Mouse (Mus musculus): ENCODE measurements around the gene Exoc4.
A peak's percentile ranks its signal among the peaks of the same experiment; 100 is the strongest.

Exoc4 gene

GRCm38 (mm10) chr6:33939169-33939568, 690.3 kb downstream of the Exoc4 start:
- no peak for DNase-seq (ENCODE audit: low read depth)

- DNase-seq (ENCODE audit: low read depth): no peak
These were observed 698.1 kb downstream of the Exoc4 start for GRCm38 (mm10) chr6:33946911-33947489.

GRCm38 (mm10) chr6:33950113-33950512, 701.2 kb downstream of the Exoc4 start:
- DNase-seq (ENCODE audit: low read depth): no peak

- DNase-seq (ENCODE audit: low read depth): no peak
These were observed 706.6 kb downstream of the Exoc4 start for GRCm38 (mm10) chr6:33955469-33955868.

GRCm38 (mm10) chr6:33958281-33958680, 709.4 kb downstream of the Exoc4 start:
- no peak for DNase-seq (ENCODE audit: low read depth)

GRCm38 (mm10) chr6:33960766-33961165, 711.9 kb downstream of the Exoc4 start:
- DNase-seq (ENCODE audit: low read depth): no peak

- no peak for DNase-seq (ENCODE audit: low read depth)
These were observed 714.2 kb downstream of the Exoc4 start for GRCm38 (mm10) chr6:33963092-33963491.

GRCm38 (mm10) chr6:33965571-33965970, 716.7 kb downstream of the Exoc4 start:
- DNase-seq (ENCODE audit: low read depth): no peak

- DNase-seq (ENCODE audit: low read depth): no peak
These were observed 719.9 kb downstream of the Exoc4 start for GRCm38 (mm10) chr6:33968746-33969145.

GRCm38 (mm10) chr6:33972801-33973200, 723.9 kb downstream of the Exoc4 start:
- DNase-seq (ENCODE audit: low read depth): no peak

GRCm38 (mm10) chr6:33976576-33976975, 727.7 kb downstream of the Exoc4 start:
- no peak for DNase-seq (ENCODE audit: low read depth)

- no peak for DNase-seq (ENCODE audit: low read depth)
These were observed 728.6 kb downstream of the Exoc4 start for GRCm38 (mm10) chr6:33977448-33977847.

- no peak for DNase-seq (ENCODE audit: low read depth)
These were observed 729.0 kb downstream of the Exoc4 start for GRCm38 (mm10) chr6:33977880-33978279.

GRCm38 (mm10) chr6:33982709-33983108, 733.8 kb downstream of the Exoc4 start:
- peak; percentile 6 for DNase-seq (ENCODE audit: low read depth)

- no peak for DNase-seq (ENCODE audit: low read depth)
These were observed 738.2 kb downstream of the Exoc4 start for GRCm38 (mm10) chr6:33987132-33987531.

GRCm38 (mm10) chr6:33992213-33993034, 743.5 kb downstream of the Exoc4 start:
- DNase-seq (ENCODE audit: low read depth): no peak

- no peak for DNase-seq (ENCODE audit: low read depth)
These were observed 745.0 kb downstream of the Exoc4 start for GRCm38 (mm10) chr6:33993842-33994241.

GRCm38 (mm10) chr6:33998590-33998989, 749.7 kb downstream of the Exoc4 start:
- DNase-seq (ENCODE audit: low read depth): no peak

- DNase-seq (ENCODE audit: low read depth): no peak
These were observed 750.6 kb downstream of the Exoc4 start for GRCm38 (mm10) chr6:33999530-33999929.

GRCm38 (mm10) chr6:34000644-34001043, 751.8 kb downstream of the Exoc4 start:
- DNase-seq (ENCODE audit: low read depth): no peak

- no peak for DNase-seq (ENCODE audit: low read depth)
These were observed 754.1 kb downstream of the Exoc4 start for GRCm38 (mm10) chr6:34003033-34003432.

GRCm38 (mm10) chr6:34013469-34013868, 764.6 kb downstream of the Exoc4 start:
- no peak for DNase-seq (ENCODE audit: low read depth)

All from c-Kit-positive CD71-negative TER-119-negative erythroid progenitor cells, embryonic 14.5 days (primary cell).